Comparison of ENCODE assay signal across 8 mouse cellular contexts in the genomic region with DNA sequence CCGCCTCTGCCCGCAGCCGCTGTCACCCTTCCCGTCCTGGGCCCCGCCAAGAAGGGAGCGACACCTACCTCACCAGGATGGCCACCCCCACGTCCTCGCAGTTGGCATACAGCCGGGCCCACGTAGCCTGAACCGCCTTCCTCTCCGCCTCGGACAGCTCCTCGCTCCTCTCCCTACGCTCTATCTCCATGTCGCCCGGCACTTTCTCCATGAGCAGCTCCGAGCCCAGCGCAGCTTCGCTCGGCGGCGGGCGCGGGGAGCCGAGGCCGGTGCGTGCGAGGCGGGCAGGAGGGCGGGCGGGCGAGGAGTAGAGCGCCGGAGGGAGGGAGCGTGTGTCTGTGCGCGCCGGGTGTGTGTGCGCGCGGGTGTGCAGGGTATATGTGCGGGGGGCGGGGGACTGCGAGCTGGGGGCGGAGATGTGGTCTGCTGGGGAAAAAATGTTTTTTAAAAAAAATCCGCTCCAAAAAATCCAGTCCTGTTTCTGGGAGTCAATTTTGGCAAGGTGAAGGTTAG. TPM values are rescaled to one million over a fixed set of nuclear protein-coding genes. Genes with fewer than 3 reads are reported as not detected.
DNase-seq lines count a peak whose midpoint lies in the region; ATAC-seq and TF ChIP-seq lines count a peak whose summit lies in the region.

No protein-coding gene starts in this region.

- H3K27me3 ChIP-seq in E14TG2a.4 (ENCODE audit: insufficient read depth, low read length): peaks cover 67% of the 10 kb centered on the region
- peaks cover 62% of the 10 kb centered on the region for H3K27me3 ChIP-seq in heart, embryonic 15.5 days
- H3K27me3 ChIP-seq in limb, embryonic 12.5 days: peaks cover 42% of the 10 kb centered on the region
- H3K27me3 ChIP-seq in neural tube, embryonic 11.5 days (ENCODE audit: control insufficient read depth, insufficient read depth, low read length): peaks cover 33% of the 10 kb centered on the region

- no peak for ATAC-seq in heart, embryonic 15.5 days (replicated peaks; ENCODE audit: insufficient number of reproducible peaks, insufficient read depth, low FRiP score, low read depth)
- no peak for ATAC-seq in limb, embryonic 12.5 days (ENCODE audit: insufficient number of reproducible peaks, insufficient read depth, low FRiP score, low TSS enrichment, low read depth)
- ATAC-seq in neural tube, embryonic 11.5 days (ENCODE audit: insufficient read depth, low FRiP score, low TSS enrichment): no peak

- peaks cover 69% of the 10 kb centered on the region for H3K4me1 ChIP-seq in E14TG2a.4 (replicated peaks; ENCODE audit: low read depth, low read length)
- H3K4me1 ChIP-seq in heart, embryonic 15.5 days (replicated peaks): peaks cover 42% of the 10 kb centered on the region
- H3K4me1 ChIP-seq in limb, embryonic 12.5 days (replicated peaks): peaks cover 45% of the 10 kb centered on the region
- peaks cover 6% of the 10 kb centered on the region; the same call in 1 of the 2 replicates for H3K4me1 ChIP-seq in neural tube, embryonic 11.5 days (ENCODE audit: control insufficient read depth, insufficient read depth, low read length)

- H3K9me3 ChIP-seq in E14TG2a.4 (ENCODE audit: low read length): no peaks in the 10 kb centered on the region
- H3K9me3 ChIP-seq in heart, embryonic 15.5 days (replicated peaks): no peaks in the 10 kb centered on the region
- H3K9me3 ChIP-seq in limb, embryonic 12.5 days: no peaks in the 10 kb centered on the region
- H3K9me3 ChIP-seq in neural tube, embryonic 11.5 days (ENCODE audit: control insufficient read depth, low read length): no peaks in the 10 kb centered on the region

- H3K36me3 ChIP-seq in E14TG2a.4 (ENCODE audit: insufficient read depth, low read length): no peaks in the 10 kb centered on the region
- no peaks in the 10 kb centered on the region for H3K36me3 ChIP-seq in heart, embryonic 15.5 days
- H3K36me3 ChIP-seq in limb, embryonic 12.5 days: no peaks in the 10 kb centered on the region
- no peaks in the 10 kb centered on the region for H3K36me3 ChIP-seq in neural tube, embryonic 11.5 days (ENCODE audit: control insufficient read depth, insufficient read depth, low read length)

- peak overlapping the region; percentile 61 for H3K9ac ChIP-seq in heart, embryonic 15.5 days
- peak overlapping the region; percentile 68 for H3K9ac ChIP-seq in limb, embryonic 12.5 days (replicated peaks)
- H3K9ac ChIP-seq in neural tube, embryonic 11.5 days (ENCODE audit: low read length): peak overlapping the region; percentile 47

- H3K4me2 ChIP-seq in heart, embryonic 15.5 days: peak overlapping the region; percentile 96
- peak overlapping the region; percentile 97 for H3K4me2 ChIP-seq in limb, embryonic 12.5 days
- peak overlapping the region; percentile 89 for H3K4me2 ChIP-seq in neural tube, embryonic 11.5 days (ENCODE audit: low read depth)

- no peak overlapping the region for H3K27ac ChIP-seq in heart, embryonic 15.5 days
- no peak overlapping the region for H3K27ac ChIP-seq in limb, embryonic 12.5 days
- H3K27ac ChIP-seq in neural tube, embryonic 11.5 days (ENCODE audit: low read depth, low read length): no peak overlapping the region

- no peak for TF ChIP-seq CTCF in E14TG2a.4 (conservative IDR thresholded peaks at IDR 0.05; ENCODE audit: low read length)

- DNase-seq in embryo, embryonic 10 days (ENCODE audit: low spot score): peak; percentile 57
- no peak for DNase-seq in embryo, embryonic 10.5 days (ENCODE audit: low spot score)
- peak; percentile 79 for DNase-seq in cerebellum, postnatal 14 days
- peak; percentile 45 for DNase-seq in neural tube, embryonic 11.5 days (ENCODE audit: low spot score)
- DNase-seq in yolk sac, embryonic 10.5 days (ENCODE audit: low spot score): no peak

- WGBS in heart, embryonic 15.5 days: under 1% methylated on average over 46 of the region's 47 CpGs
- WGBS in limb, embryonic 12.5 days: under 1% methylated on average over 46 of the region's 47 CpGs
- WGBS in neural tube, embryonic 11.5 days: under 1% methylated on average over 34 of the region's 47 CpGs

- H3K4me3 ChIP-seq in E14TG2a.4 (replicated peaks; ENCODE audit: low read length): peak overlapping the region; percentile 77
- H3K4me3 ChIP-seq in heart, embryonic 15.5 days: peak overlapping the region; percentile 59
- peak overlapping the region; percentile 52 for H3K4me3 ChIP-seq in limb, embryonic 12.5 days (replicated peaks)
- peak overlapping the region; percentile 38 for H3K4me3 ChIP-seq in neural tube, embryonic 11.5 days (ENCODE audit: low read depth, low read length)

RNA-seq across cellular contexts. Expression of gene Cygb, which starts 0.3 kb away (rescaled TPM):
- polyA plus RNA-seq in heart, embryonic 15.5 days (2015; fragmentation: Nextera tagmentation; extraction: Ambion mirVana): 9.1 and 11.6 TPM in 2 replicates
- polyA plus RNA-seq in limb, embryonic 12.5 days (2016; fragmentation: Nextera tagmentation; extraction: Ambion mirVana): 3.1 and 3.6 TPM in 2 replicates
- 2.3 and 3.0 TPM in 2 replicates for polyA plus RNA-seq in neural tube, embryonic 11.5 days (2014; fragmentation: Nextera tagmentation; extraction: Ambion mirVana)

RNA-seq across cellular contexts. Expression of gene Prcd, which starts 0.4 kb away (rescaled TPM):
- polyA plus RNA-seq in heart, embryonic 15.5 days (2015; fragmentation: Nextera tagmentation; extraction: Ambion mirVana): 1.3 and 1.4 TPM in 2 replicates
- polyA plus RNA-seq in limb, embryonic 12.5 days (2016; fragmentation: Nextera tagmentation; extraction: Ambion mirVana): 0.45 and 0.63 TPM in 2 replicates
- 0.37 and 0.53 TPM in 2 replicates for polyA plus RNA-seq in neural tube, embryonic 11.5 days (2014; fragmentation: Nextera tagmentation; extraction: Ambion mirVana)

RNA-seq across cellular contexts. Expression of gene Rhbdf2, which starts 26.9 kb away (rescaled TPM):
- polyA plus RNA-seq in heart, embryonic 15.5 days (2015; fragmentation: Nextera tagmentation; extraction: Ambion mirVana): 6.7 and 10.4 TPM in 2 replicates
- polyA plus RNA-seq in limb, embryonic 12.5 days (2016; fragmentation: Nextera tagmentation; extraction: Ambion mirVana): 4.1 and 5.1 TPM in 2 replicates
- 4.9 and 5.3 TPM in 2 replicates for polyA plus RNA-seq in neural tube, embryonic 11.5 days (2014; fragmentation: Nextera tagmentation; extraction: Ambion mirVana)

Comparison
In these comparisons a context has a peak if more than half of its experiments do, and no peak if none do; other contexts are left out.
1. DNase-seq: peak in embryo, embryonic 10 days (single experiment), cerebellum, postnatal 14 days (2 of 2) and neural tube, embryonic 11.5 days (single experiment); none in embryo, embryonic 10.5 days (single experiment) and yolk sac, embryonic 10.5 days (single experiment).
2. Peak in every context shown above with its lines, with median percentiles within 50 percentile points of each other: H3K4me3 ChIP-seq, H3K4me2 ChIP-seq and H3K9ac ChIP-seq.